Mouse (Mus musculus) cerebellum, adult (tissue): ENCODE measurements around the gene Fancm.
"Not testable (repeated sequence)": the region's sequence is repeated elsewhere in the genome, so short reads cannot be mapped to it uniquely, and the experiment has no call there.

Experiments
- ATAC-seq: cut with Nextera tagmentation; 2 replicates; pipeline ENCODE4 v1.9.2; 2017; ENCODE audit warnings: mild to moderate bottlenecking, moderate library complexity, mixed read lengths; ENCODE audit not compliant: insufficient number of reproducible peaks, low FRiP score, low TSS enrichment

Gene Fancm

GRCm38 (mm10) chr12:65114978-65115377 is 39.6 kb downstream of the Fancm start:
- ATAC-seq, result not testable (repeated sequence)

GRCm38 (mm10) chr12:65118968-65119367 is 43.6 kb downstream of the Fancm start:
- no peak for ATAC-seq

- no peak for ATAC-seq
Measured at GRCm38 (mm10) chr12:65119451-65119850, 44.0 kb downstream of the Fancm start.

GRCm38 (mm10) chr12:65136121-65136520 is 60.7 kb downstream of the Fancm start:
- not testable (repeated sequence) for ATAC-seq

GRCm38 (mm10) chr12:65172021-65172951 is 96.9 kb downstream of the Fancm start, which contains the start of gene Mis18bp1:
Mis18bp1 (minus strand) TSS chr12:65172604.
- peak; percentile 98 for ATAC-seq

- not testable (repeated sequence) for ATAC-seq
Measured at GRCm38 (mm10) chr12:65172959-65173358, 97.6 kb downstream of the Fancm start.

GRCm38 (mm10) chr12:65173736-65174135 is 98.3 kb downstream of the Fancm start:
- ATAC-seq, result no peak
